Mouse (Mus musculus): ENCODE data around the gene Irf8. TPM values are rescaled to one million over a fixed set of nuclear protein-coding genes. Genes with fewer than 3 reads are reported as not detected.
A peak's percentile ranks its signal among the peaks of the same experiment; 100 is the strongest.

The Irf8 gene
- 10 to 100 TPM in 1 of 2 experiments, 1 to 10 TPM in 1; 4.8 to 11.2 TPM for total RNA-seq (2021)
- long read RNA-seq, experiment 1, transcript Irf8-201 (9 exons, 2,847 nt): major isoform, 8 of 9 reads
- long read RNA-seq, experiment 1, partial matches to known transcripts: 0 of 9 reads
- long read RNA-seq, experiment 1, other reads (novel, unspliced or antisense): 1 of 9 reads
- long read RNA-seq, experiment 2, transcript Irf8-201 (9 exons, 2,847 nt): major isoform, 23 of 27 reads
- long read RNA-seq, experiment 2, partial matches to known transcripts: 4 of 27 reads
- long read RNA-seq, experiment 2, other reads (novel, unspliced or antisense): 0 of 27 reads

GRCm38 (mm10) chr8:120735770-120736481, at the start of gene Irf8:
Irf8 (plus strand) TSS chr8:120736358.
- intact Hi-C loops (cut with DNase I): loop anchor here (2.0 to 5.0 kb wide), 3 partner anchors 41 to 61 kb away; no protein-coding TSS in a partner anchor
- peak; percentile 51 for TF ChIP-seq CTCF (IDR thresholded peaks at IDR 0.05)
- H3K27ac ChIP-seq: peak within 1 kb of the TSS; percentile 94
- peak; percentile 95 for DNase-seq
- H3K4me3 ChIP-seq: peak within 1 kb of the TSS; percentile 74

- no peak overlapping the region for H3K4me3 ChIP-seq
- TF ChIP-seq CTCF (IDR thresholded peaks at IDR 0.05): no peak
- H3K27ac ChIP-seq: peak overlapping the region; percentile 73; the same call in 1 of the 2 replicates
- peak; percentile 25 for DNase-seq
- intact Hi-C loops (cut with DNase I): no loop called here
Measured at GRCm38 (mm10) chr8:120686576-120686975, 49.6 kb upstream of the Irf8 start.

GRCm38 (mm10) chr8:120687786-120688185, 48.4 kb upstream of the Irf8 start:
- intact Hi-C loops (cut with DNase I): no loop called here
- peak overlapping the region; percentile 9; the same call in 1 of the 2 replicates for H3K27ac ChIP-seq
- H3K4me3 ChIP-seq: no peak overlapping the region
- DNase-seq: peak; percentile 66
- TF ChIP-seq CTCF (IDR thresholded peaks at IDR 0.05): no peak

- Histone ChIP-seq H3K4me3 (no peak overlapping the region), H3K27ac (no peak overlapping the region)
- TF ChIP-seq CTCF (IDR thresholded peaks at IDR 0.05): no peak
- DNase-seq: peak; percentile 13
- intact Hi-C loops (cut with DNase I): no loop called here
Measured at GRCm38 (mm10) chr8:120688511-120688910, 47.6 kb upstream of the Irf8 start.

GRCm38 (mm10) chr8:120692934-120693333, 43.2 kb upstream of the Irf8 start:
- intact Hi-C loops (cut with DNase I): no loop called here
- Histone ChIP-seq H3K27ac (no peak overlapping the region), H3K4me3 (no peak overlapping the region)
- TF ChIP-seq CTCF (IDR thresholded peaks at IDR 0.05): no peak
- no peak for DNase-seq

- intact Hi-C loops (cut with DNase I): loop anchor here (2.0 kb wide), 1 partner anchor 43 kb away; the partner anchor contains the start of gene Irf8
- TF ChIP-seq CTCF (IDR thresholded peaks at IDR 0.05): no peak
- DNase-seq: peak; percentile 81
- Histone ChIP-seq H3K4me3 (peak overlapping the region; percentile 50), H3K27ac (peak overlapping the region; percentile 69)
Measured at GRCm38 (mm10) chr8:120693861-120694493, 42.2 kb upstream of the Irf8 start.

- TF ChIP-seq CTCF (IDR thresholded peaks at IDR 0.05): no peak
- H3K4me3 ChIP-seq: no peak overlapping the region
- intact Hi-C loops (cut with DNase I): no loop called here
- peak; percentile 33 for DNase-seq
- H3K27ac ChIP-seq: peak overlapping the region; percentile 40; the same call in 1 of the 2 replicates
Measured at GRCm38 (mm10) chr8:120696401-120697153, 39.6 kb upstream of the Irf8 start.

- H3K27ac ChIP-seq: peak overlapping the region; percentile 40; the same call in 1 of the 2 replicates
- H3K4me3 ChIP-seq: no peak overlapping the region
- intact Hi-C loops (cut with DNase I): no loop called here
- peak; percentile 72 for DNase-seq
- no peak for TF ChIP-seq CTCF (IDR thresholded peaks at IDR 0.05)
Measured at GRCm38 (mm10) chr8:120697154-120697978, 38.8 kb upstream of the Irf8 start.

GRCm38 (mm10) chr8:120697979-120698272, 38.2 kb upstream of the Irf8 start:
- Histone ChIP-seq H3K27ac (no peak overlapping the region), H3K4me3 (no peak overlapping the region)
- intact Hi-C loops (cut with DNase I): no loop called here
- DNase-seq: no peak
- peak; percentile 61 for TF ChIP-seq CTCF (IDR thresholded peaks at IDR 0.05)

- intact Hi-C loops (cut with DNase I): no loop called here
- Histone ChIP-seq H3K27ac (no peak overlapping the region), H3K4me3 (no peak overlapping the region)
- no peak for TF ChIP-seq CTCF (IDR thresholded peaks at IDR 0.05)
- DNase-seq: no peak
Measured at GRCm38 (mm10) chr8:120698426-120698825, 37.7 kb upstream of the Irf8 start.

- intact Hi-C loops (cut with DNase I): no loop called here
- H3K27ac ChIP-seq: peak overlapping the region; percentile 28; the same call in 1 of the 2 replicates
- H3K4me3 ChIP-seq: no peak overlapping the region
- DNase-seq: no peak
- TF ChIP-seq CTCF (IDR thresholded peaks at IDR 0.05): no peak
Measured at GRCm38 (mm10) chr8:120699079-120699478, 37.1 kb upstream of the Irf8 start.
